Mouse (Mus musculus) bone marrow, adult 2 months (tissue): ENCODE measurements around the gene Iqsec1.

Source experiments
- CTCF ChIP-seq: fragments of 200-500 bp; IDR thresholded peaks from 2 replicates; pipeline ENCODE4 v1.5.1; 2011; ENCODE audit warnings: low read length, control low read depth; ENCODE audit not compliant: control insufficient read depth, insufficient read depth
- POLR2A ChIP-seq: fragments of 200-500 bp; IDR thresholded peaks from 2 replicates; pipeline ENCODE4 v1.6.1; 2011; ENCODE audit warnings: low read depth, mild to moderate bottlenecking, control low read depth, low read length, borderline replicate concordance; ENCODE audit not compliant: control insufficient read depth

DNA sequence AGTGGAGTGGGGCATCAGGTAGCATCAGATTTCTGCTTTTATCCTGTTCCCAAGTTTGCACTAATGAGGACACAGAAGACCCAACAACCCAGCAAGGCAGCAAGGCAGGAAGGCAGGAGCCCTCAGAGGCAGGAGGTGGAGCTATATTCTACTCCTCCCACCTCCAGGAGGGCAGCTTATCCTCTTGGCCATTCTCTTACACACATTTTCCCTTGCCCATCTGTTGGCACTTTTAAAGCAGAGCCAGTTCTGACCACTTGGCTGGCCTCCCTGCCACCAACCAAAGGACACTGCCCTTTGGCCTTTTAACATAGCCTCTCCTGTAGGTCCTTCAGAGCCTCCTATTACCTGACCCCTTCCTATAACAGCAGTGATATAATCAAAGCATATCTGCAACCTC is 286.3 kb downstream of the Iqsec1 start:
- no peak for TF ChIP-seq POLR2A
- no peak for TF ChIP-seq CTCF
